Mouse (Mus musculus) naive thymus-derived CD4-positive, alpha-beta T cell, adult 2 months (primary cell): ENCODE results near the gene Clic6.

Experiments used
- DNase-seq: peaks from one replicate; pipeline ENCODE4 v3.0.0-alpha.2; 2011; ENCODE audit warnings: low read depth

The Clic6 gene

DNA sequence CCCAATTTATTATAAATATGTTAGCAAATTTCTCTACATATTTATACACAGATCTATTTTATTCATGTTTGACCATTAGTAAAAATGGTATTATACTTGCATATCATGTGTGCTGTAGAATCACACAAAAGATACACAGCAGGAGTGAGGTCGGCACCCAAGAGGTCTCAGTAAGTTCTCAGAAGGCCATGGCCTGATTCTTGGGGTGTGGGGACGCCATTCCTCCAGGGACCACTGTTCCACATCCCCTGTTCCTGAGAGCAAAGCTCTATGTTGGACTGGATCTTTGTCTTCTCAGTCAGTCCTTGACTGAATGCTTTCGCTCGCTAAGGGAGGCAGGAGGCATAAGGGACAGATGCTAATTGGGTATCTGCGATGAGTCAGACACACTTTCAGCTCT lies at the start of gene Clic6:
TSS of gene Clic6 (plus strand) at position 301 of the 400 bp plus-strand sequence.
- DNase-seq = no peak

DNA sequence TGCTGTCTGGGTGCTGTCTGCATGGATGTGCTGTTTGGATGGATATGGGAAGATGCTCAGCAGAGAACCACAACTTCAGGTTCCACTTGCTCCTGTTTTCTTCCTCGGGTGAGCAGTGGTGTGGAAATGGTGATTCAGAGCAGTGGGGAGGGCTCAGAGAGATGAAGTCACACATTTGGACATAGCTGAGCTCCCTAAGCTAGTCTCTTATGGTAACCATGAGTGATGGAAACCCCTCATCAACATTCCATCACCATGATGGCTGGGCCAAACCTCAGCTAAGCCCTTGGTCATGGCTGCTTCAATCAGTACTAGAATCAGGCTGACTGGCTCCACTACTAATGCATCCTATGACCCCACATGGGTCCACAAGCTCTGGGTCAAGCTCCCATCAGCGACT lies 45.8 kb upstream of the Clic6 start:
- DNase-seq = no peak

- no peak for DNase-seq
These were observed 45.3 kb upstream of the Clic6 start for GRCm38 (mm10) chr16:92440229-92440628.

DNA sequence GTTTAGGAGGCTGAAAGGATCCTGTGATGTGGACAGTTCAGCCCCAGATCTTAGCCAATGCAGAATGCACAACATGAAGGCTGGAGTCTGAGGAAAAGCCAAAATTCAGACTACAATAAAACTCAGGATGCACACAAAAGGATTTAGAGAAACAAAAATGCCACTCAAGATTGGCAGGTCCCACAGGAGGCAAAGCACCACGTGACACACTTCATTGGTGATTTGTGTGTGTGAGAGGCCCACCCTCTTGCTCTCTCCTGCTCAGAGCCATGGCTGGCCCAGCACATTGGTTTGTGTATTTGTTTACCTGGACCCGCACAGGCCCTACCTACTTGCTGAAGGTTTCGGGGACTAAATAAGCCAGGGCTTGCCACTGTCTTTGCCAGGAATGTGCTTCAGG lies 44.3 kb upstream of the Clic6 start:
- DNase-seq = no peak

- DNase-seq = no peak
These were observed 43.4 kb upstream of the Clic6 start for GRCm38 (mm10) chr16:92442150-92442549.

- no peak for DNase-seq
These were observed 42.6 kb upstream of the Clic6 start for GRCm38 (mm10) chr16:92442946-92443345.

GRCm38 (mm10) chr16:92443644-92444113 lies 41.9 kb upstream of the Clic6 start:
- no peak for DNase-seq

GRCm38 (mm10) chr16:92445377-92445776 lies 40.2 kb upstream of the Clic6 start:
- DNase-seq = no peak

DNA sequence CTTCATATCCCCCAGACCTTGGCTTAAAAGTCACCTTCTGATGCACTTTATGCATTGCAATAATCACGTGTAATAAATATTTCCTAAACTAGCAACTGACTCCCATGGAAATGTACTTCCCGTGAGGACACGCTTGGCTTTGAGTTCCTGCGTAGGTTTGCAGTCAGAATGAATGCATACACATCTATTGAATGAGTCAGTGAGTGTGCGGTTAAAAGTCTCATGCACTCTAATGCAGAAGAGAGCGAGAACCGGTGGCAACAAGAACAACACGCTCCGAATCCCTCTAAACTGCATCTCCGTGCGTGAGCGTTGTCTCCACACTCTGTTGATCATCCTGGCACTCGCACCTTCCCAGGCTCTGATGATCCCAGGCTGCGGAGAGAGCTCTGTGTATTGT lies 36.5 kb upstream of the Clic6 start:
- DNase-seq = no peak

GRCm38 (mm10) chr16:92450331-92450730 lies 35.2 kb upstream of the Clic6 start:
- no peak for DNase-seq

- no peak for DNase-seq
These were observed 33.9 kb upstream of the Clic6 start for GRCm38 (mm10) chr16:92451516-92452072.

DNA sequence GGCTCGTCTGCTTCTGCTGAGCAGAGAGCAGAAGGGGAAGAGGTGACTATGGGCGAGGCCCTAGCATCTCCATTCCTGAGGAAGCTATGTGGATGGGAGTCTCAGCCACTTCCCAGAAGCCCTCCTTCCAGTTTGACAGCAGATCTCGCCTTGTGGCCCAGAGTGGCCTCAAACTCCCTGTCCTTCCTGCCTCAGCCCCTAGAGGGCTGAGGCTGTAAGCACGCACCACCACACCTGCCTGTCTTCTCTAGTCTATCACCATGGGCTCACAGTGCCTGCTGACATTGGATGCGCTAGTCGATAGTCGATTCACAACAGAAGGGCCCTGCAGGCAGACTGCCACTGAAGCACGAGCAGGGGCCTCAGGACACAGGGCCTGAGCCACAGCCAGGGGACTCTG lies 32.9 kb upstream of the Clic6 start:
- no peak for DNase-seq

DNA sequence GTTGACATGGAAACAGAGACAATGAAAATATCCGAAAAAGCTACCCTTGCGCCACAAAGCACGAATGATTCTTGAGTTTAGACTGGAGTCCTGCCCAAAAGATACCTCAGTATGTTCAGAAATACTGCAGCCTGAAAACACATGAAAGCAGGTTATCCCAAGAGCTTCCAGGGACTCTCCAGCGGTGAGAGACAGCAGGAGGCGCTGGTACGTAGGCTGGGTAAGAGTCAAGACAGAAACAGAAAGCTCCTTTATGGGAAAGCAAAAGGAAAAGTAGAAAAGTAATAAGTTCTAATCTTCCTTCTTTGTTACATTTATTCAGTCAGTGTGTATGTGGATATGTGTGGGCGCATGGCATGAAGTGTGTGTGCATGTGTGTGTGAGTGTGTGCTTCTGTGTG lies 31.5 kb upstream of the Clic6 start:
- DNase-seq = no peak

DNA sequence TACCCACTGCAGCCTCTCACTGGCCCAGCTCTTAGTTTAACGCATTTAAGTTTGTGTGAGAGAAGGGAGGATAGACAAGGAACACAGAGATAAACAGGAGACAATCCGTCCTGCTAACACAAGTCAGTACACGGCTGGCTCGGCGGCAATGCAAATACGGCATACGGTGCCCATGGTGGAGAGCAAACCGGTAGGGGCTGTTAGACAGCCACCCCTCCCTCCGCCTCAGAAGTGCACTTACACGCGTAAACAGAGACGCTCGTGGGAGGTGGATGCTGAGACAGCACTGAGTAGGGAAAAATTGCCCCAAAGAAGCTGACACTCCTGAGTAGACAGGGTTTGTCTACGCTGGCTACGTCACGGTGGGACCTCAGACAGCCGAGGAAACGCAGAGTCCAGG lies 31.0 kb upstream of the Clic6 start:
- no peak for DNase-seq

DNA sequence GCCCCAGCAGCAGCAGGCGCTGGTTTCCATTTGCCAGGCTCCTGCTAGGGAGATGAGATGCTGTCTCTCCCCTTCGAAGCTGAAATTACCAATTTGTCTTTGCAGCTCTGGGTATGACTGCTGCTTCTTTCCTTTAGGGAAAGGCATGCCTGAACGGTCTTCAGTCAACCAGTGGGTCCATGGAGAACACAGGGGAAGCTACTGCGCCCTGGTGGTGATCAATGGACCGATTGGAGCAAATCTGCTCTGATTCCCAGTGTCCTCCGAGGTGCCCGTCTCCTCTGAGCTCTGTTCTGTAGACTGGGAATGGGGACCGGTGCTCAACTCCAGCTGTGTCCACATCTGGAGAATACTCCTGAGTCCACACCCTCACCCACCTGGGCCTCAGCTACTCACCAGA lies 30.0 kb upstream of the Clic6 start:
- DNase-seq = no peak

GRCm38 (mm10) chr16:92455969-92456368 lies 29.6 kb upstream of the Clic6 start:
- DNase-seq = no peak

- peak; percentile 52 for DNase-seq
These were observed 27.9 kb upstream of the Clic6 start for GRCm38 (mm10) chr16:92457594-92457993.

DNA sequence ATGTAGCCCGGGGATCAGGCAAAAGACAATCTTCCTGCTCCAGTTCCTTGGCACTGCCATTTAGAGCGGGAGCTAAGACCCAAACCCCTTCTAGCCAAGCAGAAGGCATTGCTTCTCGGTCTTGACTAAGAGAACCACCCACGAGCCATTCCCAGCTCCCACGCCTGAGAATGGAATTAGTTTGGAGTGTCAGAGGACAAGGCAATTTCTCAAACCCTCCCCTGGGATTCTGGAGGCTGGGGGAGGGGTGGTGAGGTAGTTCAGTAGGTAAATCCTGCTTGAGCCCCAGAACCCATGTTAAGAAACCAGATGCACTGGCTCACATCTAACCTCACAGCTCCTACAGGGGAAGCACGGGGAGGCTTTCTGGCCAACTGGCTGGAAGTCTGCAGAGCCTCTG lies 24.1 kb upstream of the Clic6 start:
- no peak for DNase-seq

GRCm38 (mm10) chr16:92464390-92464972 lies 21.1 kb upstream of the Clic6 start:
- DNase-seq = no peak

DNA sequence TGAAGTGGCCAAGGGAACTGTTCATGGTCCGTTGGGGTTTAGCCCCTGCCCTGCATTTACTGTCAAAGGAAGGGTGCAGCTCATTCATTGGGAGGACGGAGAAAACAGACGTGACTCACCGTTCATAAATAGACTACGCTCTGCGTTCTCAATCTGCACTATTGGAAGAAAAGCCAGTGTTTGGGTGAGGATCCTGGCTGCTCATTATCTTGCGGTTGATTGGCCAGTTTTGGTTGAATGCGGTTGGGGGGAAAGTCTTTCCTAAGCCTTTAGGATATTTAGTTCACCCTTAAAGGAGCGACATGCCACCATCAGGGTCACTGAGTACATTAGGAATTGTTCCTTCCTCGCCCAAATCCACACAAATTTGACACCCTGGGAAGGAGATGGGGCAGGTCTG lies 20.3 kb upstream of the Clic6 start:
- no peak for DNase-seq

- DNase-seq = peak; percentile 99
These were observed 19.7 kb upstream of the Clic6 start for GRCm38 (mm10) chr16:92465642-92466526.

- peak; percentile 28 for DNase-seq
These were observed 18.5 kb upstream of the Clic6 start for GRCm38 (mm10) chr16:92467041-92467440.

DNA sequence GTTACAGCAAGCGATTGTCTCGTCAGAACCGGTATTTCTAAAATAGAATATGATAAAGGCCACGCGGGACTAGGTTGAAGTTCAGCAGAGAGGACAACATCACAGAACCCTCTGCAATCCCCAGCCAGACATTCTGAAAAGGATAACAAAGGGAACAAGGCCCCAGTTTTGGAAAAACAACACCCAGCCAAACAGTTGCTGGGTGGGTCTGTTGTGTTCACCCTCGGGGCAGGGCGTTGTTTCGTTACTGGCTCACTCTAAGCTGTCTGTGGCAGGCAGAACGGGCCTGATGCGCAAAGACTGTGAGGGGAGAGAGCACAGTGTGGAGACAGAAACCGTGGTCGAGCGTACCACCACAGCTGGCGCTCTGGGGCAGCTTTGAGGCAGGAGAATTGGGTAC lies 17.1 kb upstream of the Clic6 start:
- DNase-seq = no peak
